Mouse (Mus musculus): ENCODE results near the gene Trpm7.

GRCm38 (mm10) chr2:126877991-126878390 is 2.0 kb upstream of the Trpm7 start:
- TF ChIP-seq CTCF (IDR thresholded peaks at IDR 0.05; ENCODE audit: borderline replicate concordance, insufficient read depth, low read length) (no peak), POLR2A (IDR thresholded peaks at IDR 0.05; ENCODE audit: low read depth, low read length) (no peak)
